Mouse (Mus musculus) lung, embryonic 14.5 days (tissue): Measurements from ENCODE around the gene Traf5. TPM values are rescaled to one million over a fixed set of nuclear protein-coding genes. Genes with fewer than 3 reads are reported as not detected.

Experiments used
- ATAC-seq: fragments of 200-750 bp; cut with Nextera tagmentation; 2 replicates; pipeline ENCODE4 v1.8.0; 2017; ENCODE audit warnings: mild to moderate bottlenecking, moderate TSS enrichment, moderate library complexity; ENCODE audit not compliant: insufficient read depth
- DNase-seq: peaks from one replicate; pipeline ENCODE4 v3.0.0-alpha.2; 2015
- H3K27ac ChIP-seq: fragments of 300-500 bp; sonication (generic); 2 replicates; pipeline ENCODE4 v1.5.1; 2014; ENCODE audit warnings: low read depth, mild to moderate bottlenecking, moderate library complexity
- H3K27me3 ChIP-seq: fragments of 300-500 bp; sonication (generic); 2 replicates; pipeline ENCODE4 v1.6.1; 2014; ENCODE audit warnings: low read length, control low read depth; ENCODE audit not compliant: insufficient read depth
- H3K36me3 ChIP-seq: fragments of 300-500 bp; sonication (generic); 2 replicates; pipeline ENCODE4 v1.6.1; 2014; ENCODE audit warnings: control low read depth; ENCODE audit not compliant: insufficient read depth
- H3K4me1 ChIP-seq: fragments of 300-500 bp; sonication (generic); 2 replicates; pipeline ENCODE4 v1.6.1; 2014; ENCODE audit warnings: antibody characterized with exemption, control low read depth; ENCODE audit not compliant: insufficient read depth
- H3K4me2 ChIP-seq: fragments of 300-500 bp; sonication (generic); 2 replicates; pipeline ENCODE4 v1.6.1; 2014; ENCODE audit warnings: mild to moderate bottlenecking
- H3K4me3 ChIP-seq: fragments of 300-500 bp; sonication (generic); 2 replicates; pipeline ENCODE4 v1.5.1; 2014; ENCODE audit warnings: low read depth, low read length
- H3K9ac ChIP-seq: fragments of 300-500 bp; sonication (generic); 2 replicates; pipeline ENCODE4 v1.6.1; 2014
- H3K9me3 ChIP-seq: fragments of 300-500 bp; sonication (generic); 2 replicates; pipeline ENCODE4 v1.6.1; 2016; ENCODE audit warnings: low read depth, low read length, control low read depth
- CTCF ChIP-seq: IDR thresholded peaks from 2 replicates; pipeline ENCODE4 v1.5.1; 2016; ENCODE audit warnings: antibody characterized with exemption, low read depth
- WGBS: fragments of 180-500 bp; shearing (Covaris S2); extraction: QIAGEN DNeasy Blood & Tissue Kit; methylation state at CpG from one replicate; pipeline ENCODE4 v1.1.7; 2014; 5-methylcytosine and 5-hydroxymethylcytosine counted together
- polyA plus RNA-seq: library from polyadenylated mRNA; unstranded; fragments of >200 nt; fragmentation: Nextera tagmentation; extraction: Ambion mirVana; gene quantifications from 2 replicates; pipeline ENCODE4 v1.2.1, GENCODE M21; 2014

Gene Traf5
- polyA plus RNA-seq, 1 experiment from 2014 or later, result 20.1 TPM

GRCm38 (mm10) chr1:191988646-191989045, 103.7 kb downstream of the Traf5 start:
- WGBS, result 44% methylated on average over 3 of the region's 3 CpGs
- Histone ChIP-seq H3K27me3 (0 out of 2 replicates have a peak, but pooled peaks cover 2% of the 10 kb centered on the region), H3K27ac (no peak overlapping the region), H3K9me3 (no peaks in the 10 kb centered on the region), H3K36me3 (no peaks in the 10 kb centered on the region), H3K4me2 (peak overlapping the region; percentile 76; the same call in 1 of the 2 replicates), H3K9ac (no peak overlapping the region), H3K4me1 (peaks cover 5% of the 10 kb centered on the region; the same call in 1 of the 2 replicates), H3K4me3 (no peak overlapping the region)
- peak; percentile 65 for DNase-seq
- no peak for TF ChIP-seq CTCF
- ATAC-seq, result no peak

GRCm38 (mm10) chr1:191987481-191987769, 104.9 kb downstream of the Traf5 start:
- no peak for TF ChIP-seq CTCF
- Histone ChIP-seq H3K4me1 (peaks cover 5% of the 10 kb centered on the region; the same call in 1 of the 2 replicates), H3K4me2 (no peak overlapping the region), H3K9ac (no peak overlapping the region), H3K9me3 (no peaks in the 10 kb centered on the region), H3K36me3 (no peaks in the 10 kb centered on the region), H3K27me3 (0 out of 2 replicates have a peak, but pooled peaks cover 2% of the 10 kb centered on the region), H3K27ac (no peak overlapping the region), H3K4me3 (no peak overlapping the region)
- no peak for DNase-seq
- WGBS, result 55% methylated on average over 5 of the region's 5 CpGs
- ATAC-seq, result no peak

GRCm38 (mm10) chr1:191986674-191987480, 105.5 kb downstream of the Traf5 start:
- DNase-seq (no peak), ATAC-seq (no peak)
- Histone ChIP-seq H3K36me3 (no peaks in the 10 kb centered on the region), H3K9ac (no peak overlapping the region), H3K4me3 (no peak overlapping the region), H3K4me2 (no peak overlapping the region), H3K4me1 (peaks cover 5% of the 10 kb centered on the region; the same call in 1 of the 2 replicates), H3K9me3 (no peaks in the 10 kb centered on the region), H3K27ac (no peak overlapping the region), H3K27me3 (0 out of 2 replicates have a peak, but pooled peaks cover 2% of the 10 kb centered on the region)
- TF ChIP-seq CTCF, result no peak
- WGBS, result 58% methylated on average over 8 of the region's 8 CpGs

- Histone ChIP-seq H3K27me3 (0 out of 2 replicates have a peak, but pooled peaks cover 2% of the 10 kb centered on the region), H3K9me3 (no peaks in the 10 kb centered on the region), H3K27ac (peak overlapping the region; percentile 63; the same call in 1 of the 2 replicates), H3K4me1 (0 out of 2 replicates have a peak, but pooled peaks cover 10% of the 10 kb centered on the region), H3K36me3 (no peaks in the 10 kb centered on the region), H3K4me2 (no peak overlapping the region), H3K4me3 (no peak overlapping the region), H3K9ac (no peak overlapping the region; the same call in 1 of the 2 replicates)
- ATAC-seq (peak; percentile 90), DNase-seq (peak; percentile 89)
- WGBS, result 22% methylated on average over 6 of the region's 6 CpGs
- no peak for TF ChIP-seq CTCF
These were observed 110.8 kb downstream of the Traf5 start for GRCm38 (mm10) chr1:191981426-191982102.

- Histone ChIP-seq H3K4me2 (no peak within 1 kb of the TSS), H3K27me3 (no peaks in the 10 kb centered on the region), H3K4me3 (no peak within 1 kb of the TSS), H3K9me3 (no peaks in the 10 kb centered on the region), H3K9ac (no peak within 1 kb of the TSS), H3K36me3 (no peaks in the 10 kb centered on the region), H3K4me1 (0 out of 2 replicates have a peak, but pooled peaks cover 10% of the 10 kb centered on the region), H3K27ac (no peak within 1 kb of the TSS)
- TF ChIP-seq CTCF, result no peak
- peak; percentile 89 for DNase-seq
- WGBS, result 38% methylated on average over 5 of the region's 5 CpGs
- ATAC-seq, result peak; percentile 78
These were observed 115.2 kb downstream of the Traf5 start, which contains the start of gene Rd3 for GRCm38 (mm10) chr1:191977187-191977586. Gene Rd3 (plus strand): TSS chr1:191977370.

GRCm38 (mm10) chr1:191974509-191975405, 117.6 kb downstream of the Traf5 start:
- Histone ChIP-seq H3K27me3 (no peaks in the 10 kb centered on the region), H3K36me3 (no peaks in the 10 kb centered on the region), H3K9me3 (no peaks in the 10 kb centered on the region), H3K4me3 (no peak overlapping the region), H3K9ac (no peak overlapping the region), H3K4me1 (0 out of 2 replicates have a peak, but pooled peaks cover 6% of the 10 kb centered on the region), H3K27ac (no peak overlapping the region), H3K4me2 (no peak overlapping the region)
- no peak for DNase-seq
- no peak for TF ChIP-seq CTCF
- 60% methylated on average over 13 of the region's 13 CpGs for WGBS
- ATAC-seq, result no peak
